Mouse (Mus musculus) liver, embryonic 13.5 days (tissue): ENCODE data around the gene Fzd10. TPM values are rescaled to one million over a fixed set of nuclear protein-coding genes. Genes with fewer than 3 reads are reported as not detected.

Experiments used
- ATAC-seq: fragments of 200-750 bp; cut with Nextera tagmentation; 2 replicates; pipeline ENCODE4 v1.8.0; 2017; ENCODE audit warnings: low read depth, mild to moderate bottlenecking, moderate number of reproducible peaks, moderate library complexity
- DNase-seq: peaks from one replicate; pipeline ENCODE4 v3.0.0; 2022
- H3K27ac ChIP-seq: fragments of 300-500 bp; sonication (generic); 2 replicates; pipeline ENCODE4 v1.5.1; 2015; ENCODE audit warnings: moderate library complexity, mild to moderate bottlenecking, inconsistent platforms
- H3K27me3 ChIP-seq: fragments of 300-500 bp; sonication (generic); 2 replicates; pipeline ENCODE4 v1.6.1; 2015; ENCODE audit warnings: mild to moderate bottlenecking, inconsistent platforms
- H3K36me3 ChIP-seq: fragments of 300-500 bp; sonication (generic); 2 replicates; pipeline ENCODE4 v1.6.1; 2015; ENCODE audit warnings: mild to moderate bottlenecking, inconsistent platforms
- H3K4me1 ChIP-seq: fragments of 300-500 bp; sonication (generic); replicated peaks from 2 replicates; pipeline ENCODE4 v1.6.1; 2015; ENCODE audit warnings: inconsistent platforms
- H3K4me2 ChIP-seq: fragments of 300-500 bp; sonication (generic); 2 replicates; pipeline ENCODE4 v1.6.1; 2015; ENCODE audit warnings: inconsistent platforms, mild to moderate bottlenecking, moderate library complexity
- H3K4me3 ChIP-seq: fragments of 300-500 bp; sonication (generic); replicated peaks from 2 replicates; pipeline ENCODE4 v1.5.1; 2015; ENCODE audit warnings: mild to moderate bottlenecking, inconsistent platforms
- H3K9ac ChIP-seq: fragments of 300-500 bp; sonication (generic); 2 replicates; pipeline ENCODE4 v1.6.1; 2015; ENCODE audit warnings: mild to moderate bottlenecking, inconsistent platforms
- H3K9me3 ChIP-seq: fragments of 300-500 bp; sonication (generic); replicated peaks from 2 replicates; pipeline ENCODE4 v1.6.1; 2016; ENCODE audit warnings: inconsistent platforms
- WGBS: fragments of 180-500 bp; shearing (Covaris S2); methylation state at CpG from one replicate; pipeline ENCODE4 v1.1.7; 2015; ENCODE audit not compliant: insufficient replicate concordance; 5-methylcytosine and 5-hydroxymethylcytosine counted together
- polyA plus RNA-seq: library from polyadenylated mRNA; unstranded; fragments of >200 nt; fragmentation: Nextera tagmentation; extraction: Ambion mirVana; gene quantifications from 2 replicates; pipeline ENCODE4 v1.2.1, GENCODE M21; 2015

Gene Fzd10
- 0.02 TPM in 1 of 2 replicates, not detected in the other for polyA plus RNA-seq

GRCm38 (mm10) chr5:128600072-128601021, at the start of gene Fzd10:
TSS of gene Fzd10 (plus strand) at chr5:128600844.
- Histone ChIP-seq H3K27me3 (peaks cover 89% of the 10 kb centered on the region), H3K4me1 (peaks cover 10% of the 10 kb centered on the region; the same call in 1 of the 2 replicates), H3K4me3 (peak within 1 kb of the TSS; percentile 55), H3K4me2 (peak within 1 kb of the TSS; percentile 72), H3K36me3 (no peaks in the 10 kb centered on the region), H3K9me3 (no peaks in the 10 kb centered on the region), H3K27ac (no peak within 1 kb of the TSS), H3K9ac (no peak within 1 kb of the TSS)
- DNase-seq (no peak), ATAC-seq (no peak)
- WGBS, result 2% methylated on average over 66 of the region's 73 CpGs

DNA sequence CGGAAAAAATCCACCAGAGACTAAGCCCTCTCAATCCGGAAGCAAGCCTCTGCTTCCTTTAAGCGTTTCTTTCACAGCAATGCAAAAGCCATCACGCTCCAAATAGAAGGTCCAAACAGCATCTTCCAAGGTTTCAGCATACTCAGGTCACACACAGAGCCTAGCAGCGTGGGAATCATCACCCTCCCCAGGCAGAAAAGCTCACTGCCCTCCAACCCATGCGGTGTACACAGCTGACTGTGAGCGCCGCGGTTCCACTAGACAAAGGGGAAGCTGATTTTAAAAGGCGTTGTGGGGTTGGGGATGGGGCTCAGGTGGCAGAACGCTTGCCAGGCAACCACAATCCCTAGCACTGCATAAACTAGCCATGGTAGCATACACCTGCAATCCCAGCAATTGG, 49.2 kb upstream of the Fzd10 start:
- H3K4me2 ChIP-seq, result no peak overlapping the region
- peaks cover 22% of the 10 kb centered on the region for H3K27me3 ChIP-seq
- H3K4me3 ChIP-seq, result no peak overlapping the region
- no peaks in the 10 kb centered on the region for H3K36me3 ChIP-seq
- H3K9ac ChIP-seq, result no peak overlapping the region
- no peak for ATAC-seq
- 7% methylated on average over 11 of the region's 11 CpGs for WGBS
- H3K9me3 ChIP-seq, result no peaks in the 10 kb centered on the region
- no peaks in the 10 kb centered on the region for H3K4me1 ChIP-seq
- DNase-seq, result no peak
- H3K27ac ChIP-seq, result no peak overlapping the region

GRCm38 (mm10) chr5:128552136-128552890, 48.3 kb upstream of the Fzd10 start:
- H3K27ac ChIP-seq, result no peak overlapping the region
- 24% methylated on average over 28 of the region's 28 CpGs for WGBS
- H3K36me3 ChIP-seq, result no peaks in the 10 kb centered on the region
- H3K4me1 ChIP-seq, result no peaks in the 10 kb centered on the region
- no peak for ATAC-seq
- H3K9me3 ChIP-seq, result no peaks in the 10 kb centered on the region
- peaks cover 22% of the 10 kb centered on the region for H3K27me3 ChIP-seq
- 0 out of 2 replicates have a peak overlapping the region, but pooled peaks have one; percentile 4 for H3K4me2 ChIP-seq
- no peak overlapping the region for H3K4me3 ChIP-seq
- H3K9ac ChIP-seq, result no peak overlapping the region
- DNase-seq, result no peak

DNA sequence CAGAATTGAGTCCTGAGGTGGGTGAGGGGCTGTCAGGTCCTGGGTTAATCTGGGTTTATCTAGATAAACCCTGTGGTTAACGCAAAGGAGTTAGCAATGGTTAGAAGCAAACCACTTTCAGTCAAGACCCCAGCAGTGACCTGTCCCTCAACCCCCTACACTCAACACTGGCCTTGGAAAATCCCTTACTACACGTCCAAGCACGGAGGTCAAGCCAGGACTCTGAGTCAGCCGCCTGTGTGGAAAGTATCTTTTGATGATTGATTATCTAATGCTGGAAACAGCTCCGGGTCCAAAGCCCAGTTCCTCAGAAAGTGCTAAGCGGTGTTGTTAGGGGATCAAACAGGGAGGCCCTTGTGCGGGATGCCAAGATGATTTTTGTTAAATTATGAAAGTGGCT, 42.5 kb upstream of the Fzd10 start:
- ATAC-seq (no peak), DNase-seq (no peak)
- 24% methylated on average over 7 of the region's 7 CpGs for WGBS

DNA sequence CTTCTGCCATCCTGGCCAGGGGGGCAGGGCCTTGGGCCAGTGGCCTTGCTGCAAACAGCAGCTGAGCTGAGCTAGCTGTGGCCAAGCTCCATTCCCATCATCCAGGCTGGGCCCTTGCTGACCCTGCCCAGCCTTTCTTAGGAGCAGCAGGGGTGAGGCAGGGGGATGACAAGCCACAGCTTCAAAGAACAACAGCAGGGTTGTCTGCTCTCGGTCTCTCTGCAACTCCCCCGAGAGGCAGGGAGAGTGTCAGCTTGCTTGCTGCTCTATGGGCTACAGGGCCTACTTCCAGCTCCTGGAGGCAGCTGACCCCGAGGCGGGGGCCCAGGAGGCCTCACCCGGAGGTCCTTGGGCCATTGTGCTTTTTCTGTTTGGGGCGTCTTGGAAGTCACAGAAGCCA, 33.3 kb upstream of the Fzd10 start:
- Histone ChIP-seq H3K9me3 (no peaks in the 10 kb centered on the region), H3K27me3 (no peaks in the 10 kb centered on the region), H3K36me3 (no peaks in the 10 kb centered on the region), H3K4me1 (no peaks in the 10 kb centered on the region), H3K4me3 (no peak overlapping the region), H3K4me2 (no peak overlapping the region), H3K9ac (no peak overlapping the region), H3K27ac (no peak overlapping the region)
- DNase-seq, result no peak
- WGBS, result 39% methylated on average over 6 of the region's 6 CpGs
- no peak for ATAC-seq

More for the DNA sequence above, 42.5 kb upstream of the Fzd10 start:
- Histone ChIP-seq H3K4me3 (no peak overlapping the region), H3K27ac (no peak overlapping the region), H3K9me3 (no peaks in the 10 kb centered on the region), H3K36me3 (no peaks in the 10 kb centered on the region), H3K27me3 (no peaks in the 10 kb centered on the region; the same call in 1 of the 2 replicates), H3K4me1 (no peaks in the 10 kb centered on the region), H3K4me2 (no peak overlapping the region), H3K9ac (no peak overlapping the region)

DNA sequence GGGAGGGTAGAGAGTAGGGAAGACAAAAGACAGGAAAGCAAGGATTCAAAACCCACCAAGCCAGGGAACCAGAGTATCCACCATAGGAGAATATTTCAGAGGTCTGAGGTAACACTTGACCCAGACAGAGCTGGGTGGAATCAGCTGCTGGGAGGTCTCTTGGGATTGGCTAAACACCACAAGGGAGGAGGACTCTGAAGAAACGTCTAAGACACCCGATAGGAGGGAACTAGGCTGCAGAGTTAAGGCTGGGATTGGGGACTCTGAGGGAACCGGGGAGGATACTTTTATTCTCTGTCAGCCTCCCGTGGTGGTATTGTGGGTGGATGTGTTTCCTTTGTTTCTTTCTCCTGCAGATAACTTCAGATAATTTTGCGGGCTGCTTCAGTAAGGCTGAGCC, 31.7 kb upstream of the Fzd10 start:
- Histone ChIP-seq H3K36me3 (no peaks in the 10 kb centered on the region), H3K9ac (no peak overlapping the region), H3K9me3 (no peaks in the 10 kb centered on the region), H3K4me2 (no peak overlapping the region), H3K4me1 (no peaks in the 10 kb centered on the region), H3K4me3 (no peak overlapping the region), H3K27ac (no peak overlapping the region), H3K27me3 (no peaks in the 10 kb centered on the region)
- ATAC-seq, result no peak
- WGBS, result 11% methylated on average over 5 of the region's 5 CpGs
- no peak for DNase-seq

- WGBS, result 58% methylated on average over 5 of the region's 5 CpGs
- H3K4me3 ChIP-seq, result no peak overlapping the region
- no peaks in the 10 kb centered on the region for H3K4me1 ChIP-seq
- H3K27me3 ChIP-seq, result no peaks in the 10 kb centered on the region
- H3K36me3 ChIP-seq, result no peaks in the 10 kb centered on the region
- no peak overlapping the region for H3K9ac ChIP-seq
- no peak overlapping the region for H3K27ac ChIP-seq
- H3K9me3 ChIP-seq, result no peaks in the 10 kb centered on the region; the same call in 1 of the 2 replicates
- ATAC-seq (no peak), DNase-seq (no peak)
- no peak overlapping the region for H3K4me2 ChIP-seq
Observed at GRCm38 (mm10) chr5:128570091-128570490, 30.6 kb upstream of the Fzd10 start.

DNA sequence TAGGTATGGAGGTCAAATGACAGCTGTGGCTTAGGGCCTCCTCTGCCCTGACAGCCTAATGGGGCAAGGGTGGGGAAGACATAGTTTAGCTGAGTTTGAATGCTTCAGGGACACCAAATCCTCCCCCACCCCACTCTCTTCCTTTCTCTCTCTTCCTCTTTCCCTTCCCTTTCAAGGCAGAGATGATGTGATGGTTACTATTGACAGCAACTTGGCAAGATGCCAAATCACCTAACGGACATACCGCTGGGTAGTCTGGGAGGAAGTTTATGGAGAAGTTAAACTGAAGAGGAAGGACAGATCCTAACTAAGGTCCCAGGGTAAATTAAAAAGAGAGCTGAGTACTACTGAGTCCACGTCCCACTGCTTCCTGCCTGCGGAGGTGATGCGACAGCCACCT, 29.8 kb upstream of the Fzd10 start:
- Histone ChIP-seq H3K4me1 (no peaks in the 10 kb centered on the region), H3K9me3 (no peaks in the 10 kb centered on the region; the same call in 1 of the 2 replicates), H3K27me3 (no peaks in the 10 kb centered on the region), H3K27ac (no peak overlapping the region), H3K4me2 (no peak overlapping the region), H3K36me3 (no peaks in the 10 kb centered on the region), H3K9ac (no peak overlapping the region), H3K4me3 (no peak overlapping the region)
- DNase-seq, result no peak
- ATAC-seq, result no peak
- 31% methylated on average over 5 of the region's 5 CpGs for WGBS

DNA sequence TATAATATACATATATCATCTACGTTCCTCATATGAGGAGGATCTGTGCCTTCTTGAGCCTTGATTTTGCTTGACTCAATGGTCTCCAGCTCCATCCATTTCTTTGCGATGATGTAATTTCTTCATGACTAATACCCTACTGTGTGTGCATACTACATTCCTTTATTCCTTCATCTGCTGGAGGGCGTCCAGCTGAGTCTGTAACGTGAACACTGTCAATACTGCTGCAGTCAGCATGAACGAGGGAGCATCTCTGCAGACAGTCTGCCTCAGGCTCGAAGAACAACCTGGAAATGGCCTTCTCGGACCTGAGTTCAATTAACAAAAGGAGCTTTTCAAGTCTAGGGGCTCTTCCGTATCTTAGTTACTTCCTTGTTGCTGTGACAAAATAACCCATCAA, 28.9 kb upstream of the Fzd10 start:
- Histone ChIP-seq H3K4me2 (no peak overlapping the region), H3K36me3 (no peaks in the 10 kb centered on the region), H3K9ac (no peak overlapping the region), H3K4me1 (no peaks in the 10 kb centered on the region), H3K4me3 (no peak overlapping the region), H3K9me3 (no peaks in the 10 kb centered on the region; the same call in 1 of the 2 replicates), H3K27me3 (no peaks in the 10 kb centered on the region), H3K27ac (no peak overlapping the region)
- WGBS, result 68% methylated on average over 8 of the region's 8 CpGs
- DNase-seq (no peak), ATAC-seq (no peak)

- Histone ChIP-seq H3K9ac (no peak overlapping the region), H3K4me1 (no peaks in the 10 kb centered on the region), H3K36me3 (no peaks in the 10 kb centered on the region), H3K4me3 (no peak overlapping the region), H3K27me3 (no peaks in the 10 kb centered on the region), H3K27ac (no peak overlapping the region), H3K4me2 (no peak overlapping the region), H3K9me3 (no peaks in the 10 kb centered on the region; the same call in 1 of the 2 replicates)
- ATAC-seq (no peak), DNase-seq (no peak)
- 63% methylated on average over 9 of the region's 9 CpGs for WGBS
Observed at GRCm38 (mm10) chr5:128575997-128576579, 24.6 kb upstream of the Fzd10 start.

- no peaks in the 10 kb centered on the region; the same call in 1 of the 2 replicates for H3K9me3 ChIP-seq
- H3K36me3 ChIP-seq, result no peaks in the 10 kb centered on the region
- H3K4me1 ChIP-seq, result no peaks in the 10 kb centered on the region
- DNase-seq, result no peak
- no peak overlapping the region for H3K9ac ChIP-seq
- H3K27ac ChIP-seq, result no peak overlapping the region
- whole genome bisulfite sequencing, result 30% methylated on average over 9 of the region's 9 CpGs
- H3K4me3 ChIP-seq, result no peak overlapping the region
- ATAC-seq, result no peak
- H3K4me2 ChIP-seq, result no peak overlapping the region
- H3K27me3 ChIP-seq, result no peaks in the 10 kb centered on the region
Observed at GRCm38 (mm10) chr5:128579047-128579650, 21.5 kb upstream of the Fzd10 start.
